ENCODE assay signal across 8 mouse cellular contexts in the genomic region with DNA sequence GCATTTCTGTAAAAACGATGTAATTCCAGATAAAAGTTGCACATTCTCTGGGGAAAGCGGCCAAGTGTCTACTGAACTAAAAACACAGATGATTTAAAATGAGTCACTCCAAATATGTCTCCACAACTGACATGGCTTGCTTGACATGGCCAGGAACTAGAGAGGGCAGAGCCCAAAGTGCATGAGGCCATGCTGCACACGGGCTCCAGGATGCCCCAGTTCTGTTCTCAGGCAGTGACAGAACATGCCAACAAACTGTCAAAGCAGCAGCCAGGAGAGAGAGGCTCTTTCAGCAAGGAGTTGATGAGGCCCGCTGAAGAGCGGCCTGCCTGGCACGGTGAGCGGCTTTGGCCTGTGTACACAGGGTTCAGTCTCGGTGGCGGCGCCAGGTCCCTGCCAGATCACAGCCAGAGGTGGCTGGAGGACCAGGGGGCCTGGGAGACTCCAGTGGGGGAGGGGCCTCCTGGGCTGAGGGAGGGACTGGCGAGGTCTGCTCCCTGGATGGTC.
DNase-seq lines count a peak whose midpoint lies in the region; ATAC-seq lines count a peak whose summit lies in the region.

No protein-coding gene starts in this region.

- no peak overlapping the region for H3K9ac ChIP-seq in forebrain, embryonic 15.5 days (replicated peaks)
- no peak overlapping the region for H3K9ac ChIP-seq in stomach, embryonic 15.5 days

- peak overlapping the region; percentile 58 for H3K27ac ChIP-seq in forebrain, embryonic 15.5 days (replicated peaks)
- peak overlapping the region; percentile 67 for H3K27ac ChIP-seq in stomach, embryonic 15.5 days

- H3K4me2 ChIP-seq in forebrain, embryonic 15.5 days (replicated peaks): no peak overlapping the region
- no peak overlapping the region for H3K4me2 ChIP-seq in stomach, embryonic 15.5 days

- H3K4me3 ChIP-seq in forebrain, embryonic 15.5 days: no peak overlapping the region
- H3K4me3 ChIP-seq in stomach, embryonic 15.5 days (replicated peaks): no peak overlapping the region

- 23% methylated on average over 11 of the region's 11 CpGs for WGBS in forebrain, embryonic 15.5 days
- 39% methylated on average over 11 of the region's 11 CpGs for WGBS in stomach, embryonic 15.5 days

- no peaks in the 10 kb centered on the region for H3K9me3 ChIP-seq in forebrain, embryonic 15.5 days
- no peaks in the 10 kb centered on the region for H3K9me3 ChIP-seq in stomach, embryonic 15.5 days

- no peaks in the 10 kb centered on the region for H3K27me3 ChIP-seq in forebrain, embryonic 15.5 days
- no peaks in the 10 kb centered on the region for H3K27me3 ChIP-seq in stomach, embryonic 15.5 days (replicated peaks)

- peaks cover 22% of the 10 kb centered on the region for H3K36me3 ChIP-seq in forebrain, embryonic 15.5 days
- H3K36me3 ChIP-seq in stomach, embryonic 15.5 days: no peaks in the 10 kb centered on the region

- intact Hi-C loops in heart, postnatal 10 days (cut with DNase I): no loop called here

- H3K4me1 ChIP-seq in forebrain, embryonic 15.5 days: peaks cover 50% of the 10 kb centered on the region
- peaks cover 9% of the 10 kb centered on the region for H3K4me1 ChIP-seq in stomach, embryonic 15.5 days

- ATAC-seq in forebrain, embryonic 15.5 days (replicated peaks): peak; percentile 81
- peak; percentile 28; the same call in 1 of the 2 replicates for ATAC-seq in stomach, embryonic 15.5 days (ENCODE audit: insufficient read depth, low FRiP score, low read depth)
- no peak for ATAC-seq in granulocyte monocyte progenitor cell, adult 5-6 weeks (replicated peaks; ENCODE audit: poor library complexity, severe bottlenecking)

- DNase-seq in 3134 (ENCODE audit: extremely low read depth, insufficient read length, low spot score): peak; percentile 36
- DNase-seq in adrenal gland, postnatal 36 days: peak; percentile 65 to 68
- peak; percentile 88 to 89 for DNase-seq in heart, postnatal 10 days
- peak; percentile 78 for DNase-seq in layer of hippocampus, adult 9-11 months
- DNase-seq in lung, postnatal 25 days (ENCODE audit: low spot score): peak; percentile 22

Comparison
In these comparisons a context has a peak if more than half of its experiments do, and no peak if none do; other contexts are left out.
1. DNase-seq: peak in every context shown above with its lines; median percentile 88 in heart, postnatal 10 days; 78 in layer of hippocampus, adult 9-11 months; 66 in adrenal gland, postnatal 36 days; 36 in 3134; 22 in lung, postnatal 25 days.